Mouse (Mus musculus) ES-Bruce4 (cell line): ENCODE measurements at regions not wholly inside any gene's neighbourhood (a gene's known extent, or its start where the extent isn't known, plus 50 kb on each side); places are given as distances from the start of the nearest gene placed in this dataset.

Experiments
- CTCF ChIP-seq: IDR thresholded peaks from one replicate; pipeline ENCODE4 v1.8.1; 2011; ENCODE audit warnings: low read depth, low read length
- POLR2A ChIP-seq: IDR thresholded peaks from one replicate; pipeline ENCODE4 v1.8.1; 2011; ENCODE audit warnings: low read length; ENCODE audit not compliant: insufficient read depth

DNA sequence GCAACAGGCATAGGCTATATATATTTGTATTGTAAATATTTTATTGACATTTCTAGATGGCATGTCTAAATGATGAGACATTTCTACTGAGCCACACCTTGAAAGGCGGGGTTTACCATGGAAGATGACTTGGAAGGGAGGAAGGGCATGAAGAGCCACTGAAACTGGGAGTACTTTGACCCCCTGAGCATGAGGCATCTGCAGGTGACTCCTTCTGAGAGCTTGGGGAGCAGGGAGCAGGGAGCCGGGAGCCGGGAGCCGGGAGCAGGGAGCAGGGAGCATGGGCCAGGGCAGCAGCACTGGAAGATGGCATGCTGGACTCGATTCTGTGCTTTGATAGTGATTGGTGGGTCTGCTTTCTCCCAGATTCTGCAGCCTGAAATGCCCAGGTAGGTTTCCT, 253.5 kb upstream of the Nr5a2 start:
- TF ChIP-seq CTCF, result no peak
- TF ChIP-seq POLR2A, result no peak
